Mouse (Mus musculus): ENCODE results near the gene Fbxo36. TPM values are rescaled to one million over a fixed set of nuclear protein-coding genes. Genes with fewer than 3 reads are reported as not detected.
A peak's percentile ranks its signal among the peaks of the same experiment; 100 is the strongest.

Gene Fbxo36
- polyA plus RNA-seq, 1 experiment from 2014 or later: 8.1 TPM

- Histone ChIP-seq H3K4me1 (ENCODE audit: control insufficient read depth, insufficient read depth, low read length) (no peaks in the 10 kb centered on the region), H3K4me2 (replicated peaks; ENCODE audit: low read depth, low read length) (no peak overlapping the region), H3K9me3 (ENCODE audit: control insufficient read depth, low read depth, low read length) (no peaks in the 10 kb centered on the region), H3K27me3 (ENCODE audit: control insufficient read depth, insufficient read depth, low read length) (no peaks in the 10 kb centered on the region), H3K9ac (replicated peaks; ENCODE audit: low read depth, low read length) (no peak overlapping the region), H3K4me3 (ENCODE audit: low read depth, low read length) (no peak overlapping the region), H3K27ac (ENCODE audit: low read length) (no peak overlapping the region), H3K36me3 (ENCODE audit: control insufficient read depth, insufficient read depth, low read length) (no peaks in the 10 kb centered on the region)
- 89% methylated on average over 11 of the region's 11 CpGs for WGBS
- no peak for ATAC-seq (ENCODE audit: insufficient number of reproducible peaks, insufficient read depth, low FRiP score, low read depth)
Observed at GRCm38 (mm10) chr1:84912571-84912970, 72.9 kb downstream of the Fbxo36 start.

GRCm38 (mm10) chr1:84915010-84915409 lies 75.4 kb downstream of the Fbxo36 start:
- Histone ChIP-seq H3K27me3 (ENCODE audit: control insufficient read depth, insufficient read depth, low read length) (no peaks in the 10 kb centered on the region), H3K27ac (ENCODE audit: low read length) (no peak overlapping the region), H3K4me2 (replicated peaks; ENCODE audit: low read depth, low read length) (no peak overlapping the region), H3K4me3 (ENCODE audit: low read depth, low read length) (no peak overlapping the region), H3K4me1 (ENCODE audit: control insufficient read depth, insufficient read depth, low read length) (no peaks in the 10 kb centered on the region), H3K9ac (replicated peaks; ENCODE audit: low read depth, low read length) (no peak overlapping the region), H3K36me3 (ENCODE audit: control insufficient read depth, insufficient read depth, low read length) (no peaks in the 10 kb centered on the region), H3K9me3 (ENCODE audit: control insufficient read depth, low read depth, low read length) (no peaks in the 10 kb centered on the region)
- WGBS: 85% methylated on average over 4 of the region's 4 CpGs
- ATAC-seq (ENCODE audit: insufficient number of reproducible peaks, insufficient read depth, low FRiP score, low read depth): no peak

DNA sequence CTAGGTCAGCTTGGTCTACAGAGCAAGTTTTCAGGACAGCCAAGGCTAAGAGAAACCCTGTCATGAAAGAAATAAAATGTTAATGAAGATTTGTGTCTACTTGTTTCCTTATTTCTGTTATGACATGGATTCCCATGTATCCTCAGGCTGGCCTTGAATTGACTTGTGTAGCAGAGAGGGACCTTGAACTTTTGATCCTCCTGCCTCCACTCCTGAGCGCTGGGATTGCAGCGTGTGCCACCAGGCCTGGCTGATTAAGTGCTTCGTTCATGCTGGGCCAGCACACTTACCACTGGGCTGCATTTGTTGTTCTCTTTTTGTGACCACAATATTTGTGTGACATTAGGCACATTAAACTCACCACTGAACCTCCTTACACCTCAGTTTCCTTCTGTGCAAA lies 79.2 kb downstream of the Fbxo36 start:
- Histone ChIP-seq H3K4me1 (ENCODE audit: control insufficient read depth, insufficient read depth, low read length) (no peaks in the 10 kb centered on the region), H3K9me3 (ENCODE audit: control insufficient read depth, low read depth, low read length) (no peaks in the 10 kb centered on the region), H3K36me3 (ENCODE audit: control insufficient read depth, insufficient read depth, low read length) (no peaks in the 10 kb centered on the region), H3K4me3 (ENCODE audit: low read depth, low read length) (no peak overlapping the region), H3K27ac (ENCODE audit: low read length) (no peak overlapping the region), H3K4me2 (replicated peaks; ENCODE audit: low read depth, low read length) (no peak overlapping the region), H3K27me3 (ENCODE audit: control insufficient read depth, insufficient read depth, low read length) (no peaks in the 10 kb centered on the region), H3K9ac (replicated peaks; ENCODE audit: low read depth, low read length) (no peak overlapping the region)
- 88% methylated on average over 3 of the region's 3 CpGs for WGBS
- no peak for ATAC-seq (ENCODE audit: insufficient number of reproducible peaks, insufficient read depth, low FRiP score, low read depth)

DNA sequence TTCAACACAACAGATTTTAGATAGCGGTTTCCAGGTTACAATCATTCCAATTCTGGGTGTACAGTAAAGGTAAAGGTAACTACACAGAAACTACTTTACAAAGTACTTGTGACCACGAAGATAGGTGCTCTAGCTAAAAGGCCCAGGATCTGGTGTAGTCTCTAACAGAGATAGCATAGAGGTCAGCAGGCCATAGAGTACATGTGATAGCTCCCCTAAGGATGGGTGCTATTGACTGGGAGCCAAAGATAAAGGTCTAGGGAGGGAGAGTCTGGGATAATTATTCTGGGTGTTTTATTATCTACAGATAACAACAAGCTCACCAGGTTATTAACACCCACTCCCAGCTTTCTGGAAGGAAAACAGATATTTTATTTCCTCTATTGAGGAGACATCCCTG lies 83.8 kb downstream of the Fbxo36 start:
- no peaks in the 10 kb centered on the region for H3K9me3 ChIP-seq (ENCODE audit: control insufficient read depth, low read depth, low read length)
- no peak overlapping the region for H3K4me2 ChIP-seq (replicated peaks; ENCODE audit: low read depth, low read length)
- H3K27ac ChIP-seq (ENCODE audit: low read length): no peak overlapping the region
- no peak for ATAC-seq (ENCODE audit: insufficient number of reproducible peaks, insufficient read depth, low FRiP score, low read depth)
- WGBS: 82% methylated on average over 2 of the region's 2 CpGs
- H3K27me3 ChIP-seq (ENCODE audit: control insufficient read depth, insufficient read depth, low read length): no peaks in the 10 kb centered on the region
- no peak overlapping the region for H3K9ac ChIP-seq (replicated peaks; ENCODE audit: low read depth, low read length)
- H3K36me3 ChIP-seq (ENCODE audit: control insufficient read depth, insufficient read depth, low read length): no peaks in the 10 kb centered on the region
- H3K4me1 ChIP-seq (ENCODE audit: control insufficient read depth, insufficient read depth, low read length): no peaks in the 10 kb centered on the region
- no peak overlapping the region for H3K4me3 ChIP-seq (ENCODE audit: low read depth, low read length)

GRCm38 (mm10) chr1:84924134-84924533 lies 84.5 kb downstream of the Fbxo36 start:
- H3K4me2 ChIP-seq (replicated peaks; ENCODE audit: low read depth, low read length): no peak overlapping the region
- H3K27ac ChIP-seq (ENCODE audit: low read length): no peak overlapping the region
- no peak for ATAC-seq (ENCODE audit: insufficient number of reproducible peaks, insufficient read depth, low FRiP score, low read depth)
- no peaks in the 10 kb centered on the region for H3K27me3 ChIP-seq (ENCODE audit: control insufficient read depth, insufficient read depth, low read length)
- H3K4me3 ChIP-seq (ENCODE audit: low read depth, low read length): no peak overlapping the region
- H3K4me1 ChIP-seq (ENCODE audit: control insufficient read depth, insufficient read depth, low read length): no peaks in the 10 kb centered on the region
- WGBS: 72% methylated on average over 6 of the region's 6 CpGs
- H3K36me3 ChIP-seq (ENCODE audit: control insufficient read depth, insufficient read depth, low read length): no peaks in the 10 kb centered on the region
- no peak overlapping the region for H3K9ac ChIP-seq (replicated peaks; ENCODE audit: low read depth, low read length)
- no peaks in the 10 kb centered on the region for H3K9me3 ChIP-seq (ENCODE audit: control insufficient read depth, low read depth, low read length)

DNA sequence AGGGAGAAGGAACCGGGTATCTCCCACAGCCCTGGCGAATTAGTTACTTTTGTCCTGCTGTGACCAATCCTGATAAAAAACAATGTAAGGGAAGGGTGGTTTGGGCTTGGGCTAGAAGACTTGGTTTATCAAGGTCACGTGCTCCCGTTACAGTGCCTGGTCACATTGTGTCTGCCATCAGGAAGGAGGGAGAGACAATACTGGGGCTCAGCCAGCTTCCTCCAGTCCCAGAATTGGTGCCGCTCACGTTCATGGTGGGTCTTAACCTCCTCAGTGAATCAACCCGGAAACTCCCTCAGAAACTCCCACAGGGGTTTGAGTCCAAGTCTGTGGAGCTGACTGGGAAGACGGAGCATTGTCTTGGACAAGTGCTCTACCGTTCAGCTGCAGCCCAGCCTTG lies 86.0 kb downstream of the Fbxo36 start:
- no peaks in the 10 kb centered on the region for H3K9me3 ChIP-seq (ENCODE audit: control insufficient read depth, low read depth, low read length)
- ATAC-seq (ENCODE audit: insufficient number of reproducible peaks, insufficient read depth, low FRiP score, low read depth): no peak
- H3K27me3 ChIP-seq (ENCODE audit: control insufficient read depth, insufficient read depth, low read length): no peaks in the 10 kb centered on the region
- H3K4me3 ChIP-seq (ENCODE audit: low read depth, low read length): no peak overlapping the region
- no peaks in the 10 kb centered on the region for H3K36me3 ChIP-seq (ENCODE audit: control insufficient read depth, insufficient read depth, low read length)
- H3K4me2 ChIP-seq (replicated peaks; ENCODE audit: low read depth, low read length): no peak overlapping the region
- no peak overlapping the region for H3K9ac ChIP-seq (replicated peaks; ENCODE audit: low read depth, low read length)
- H3K4me1 ChIP-seq (ENCODE audit: control insufficient read depth, insufficient read depth, low read length): no peaks in the 10 kb centered on the region
- H3K27ac ChIP-seq (ENCODE audit: low read length): no peak overlapping the region
- 79% methylated on average over 9 of the region's 9 CpGs for WGBS

DNA sequence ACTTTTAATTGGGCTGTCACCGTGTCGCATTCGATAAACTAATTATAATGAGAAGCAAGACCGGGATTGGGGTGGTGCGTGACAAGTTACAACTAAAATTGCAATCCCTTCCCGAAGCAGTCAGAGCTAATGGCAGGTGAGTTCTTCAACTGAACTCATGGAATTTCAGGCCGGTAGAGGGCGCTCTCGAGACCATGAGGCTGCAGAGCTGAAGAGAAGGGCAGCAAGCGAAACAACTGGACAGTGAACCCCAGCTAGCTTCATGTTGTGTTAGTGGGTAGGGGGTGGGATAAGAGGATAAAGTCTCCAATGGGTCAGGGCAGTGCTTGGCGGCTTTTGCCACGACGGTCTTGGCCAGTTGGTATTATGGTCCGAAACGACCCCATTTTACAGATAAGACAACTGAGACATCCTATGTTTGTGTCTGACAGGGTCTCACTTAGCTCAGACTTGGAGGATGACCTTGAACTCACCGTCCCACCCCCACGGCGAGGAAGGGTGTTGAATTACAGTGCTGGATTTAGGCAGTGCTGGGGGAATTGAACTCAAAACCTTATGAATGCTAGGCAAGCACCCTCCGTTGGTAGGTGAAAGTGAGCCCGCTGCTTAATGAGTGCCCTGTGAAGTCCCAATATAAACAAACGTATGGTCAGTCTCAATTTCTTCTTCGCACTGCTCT lies 94.0 kb downstream of the Fbxo36 start:
- no peak for ATAC-seq (ENCODE audit: insufficient number of reproducible peaks, insufficient read depth, low FRiP score, low read depth)
- no peaks in the 10 kb centered on the region for H3K9me3 ChIP-seq (ENCODE audit: control insufficient read depth, low read depth, low read length)
- 11% methylated on average over 22 of the region's 22 CpGs for WGBS
- no peaks in the 10 kb centered on the region for H3K4me1 ChIP-seq (ENCODE audit: control insufficient read depth, insufficient read depth, low read length)
- H3K27ac ChIP-seq (ENCODE audit: low read length): no peak overlapping the region
- H3K4me2 ChIP-seq (replicated peaks; ENCODE audit: low read depth, low read length): peak overlapping the region; percentile 73
- no peak overlapping the region for H3K9ac ChIP-seq (replicated peaks; ENCODE audit: low read depth, low read length)
- H3K36me3 ChIP-seq (ENCODE audit: control insufficient read depth, insufficient read depth, low read length): no peaks in the 10 kb centered on the region
- H3K4me3 ChIP-seq (ENCODE audit: low read depth, low read length): peak overlapping the region; percentile 50; the same call in 1 of the 2 replicates
- 0 out of 2 replicates have a peak, but pooled peaks cover 5% of the 10 kb centered on the region for H3K27me3 ChIP-seq (ENCODE audit: control insufficient read depth, insufficient read depth, low read length)

DNA sequence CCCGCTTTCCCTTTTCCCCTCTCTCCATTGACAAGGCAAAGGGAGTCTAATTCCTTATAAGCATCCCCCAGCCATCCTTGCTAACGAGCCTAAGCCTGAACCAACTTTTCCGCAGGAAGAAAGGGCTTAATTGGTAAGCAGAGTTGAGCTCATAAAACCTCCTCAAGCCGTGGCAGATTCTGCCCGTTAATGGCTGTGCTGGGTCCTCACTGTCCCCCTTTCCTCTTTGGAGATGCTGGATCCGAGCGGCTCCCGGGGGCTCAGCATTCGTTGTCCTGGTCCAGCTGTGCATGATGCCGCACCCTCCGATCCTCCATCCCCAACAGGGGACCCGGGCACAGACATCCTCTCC lies 94.5 kb downstream of the Fbxo36 start:
- ATAC-seq (ENCODE audit: insufficient number of reproducible peaks, insufficient read depth, low FRiP score, low read depth): no peak; the same call in 1 of the 2 replicates
- 0% methylated on average over 12 of the region's 12 CpGs for WGBS
- Histone ChIP-seq H3K27me3 (ENCODE audit: control insufficient read depth, insufficient read depth, low read length) (0 out of 2 replicates have a peak, but pooled peaks cover 5% of the 10 kb centered on the region), H3K27ac (ENCODE audit: low read length) (no peak overlapping the region), H3K4me1 (ENCODE audit: control insufficient read depth, insufficient read depth, low read length) (no peaks in the 10 kb centered on the region), H3K4me3 (ENCODE audit: low read depth, low read length) (peak overlapping the region; percentile 50), H3K9me3 (ENCODE audit: control insufficient read depth, low read depth, low read length) (no peaks in the 10 kb centered on the region), H3K36me3 (ENCODE audit: control insufficient read depth, insufficient read depth, low read length) (no peaks in the 10 kb centered on the region), H3K4me2 (replicated peaks; ENCODE audit: low read depth, low read length) (peak overlapping the region; percentile 73), H3K9ac (replicated peaks; ENCODE audit: low read depth, low read length) (peak overlapping the region; percentile 15; the same call in 1 of the 2 replicates)

Measured in stomach, embryonic 14.5 days (tissue).